Mouse (Mus musculus) cortical plate, adult 2 months (tissue): ENCODE measurements at regions not wholly inside any gene's neighbourhood (a gene's known extent, or its start where the extent isn't known, plus 50 kb on each side); places are given as distances from the start of the nearest gene placed in this dataset.

Experiments used
- CTCF ChIP-seq: fragments of 200-500 bp; IDR thresholded peaks from 2 replicates; pipeline ENCODE4 v1.5.1; 2011; ENCODE audit warnings: mild to moderate bottlenecking, control low read depth, low read length; ENCODE audit not compliant: insufficient read depth; ENCODE audit errors: extremely low read depth
- POLR2A ChIP-seq: fragments of 200-500 bp; IDR thresholded peaks from 2 replicates; pipeline ENCODE4 v1.6.1; 2011; ENCODE audit warnings: mild to moderate bottlenecking, low read length, control low read depth; ENCODE audit not compliant: insufficient read depth; ENCODE audit errors: extremely low read depth

- TF ChIP-seq POLR2A: no peak
- no peak for TF ChIP-seq CTCF
Observed at GRCm38 (mm10) chr16:9390986-9391385, 561.1 kb downstream of the 1810013L24Rik start.
